Mouse (Mus musculus): Measurements from ENCODE around the gene Gm49366.
"Not testable (repeated sequence)": the region's sequence is repeated elsewhere in the genome, so short reads cannot be mapped to it uniquely, and the experiment has no call there.

DNA sequence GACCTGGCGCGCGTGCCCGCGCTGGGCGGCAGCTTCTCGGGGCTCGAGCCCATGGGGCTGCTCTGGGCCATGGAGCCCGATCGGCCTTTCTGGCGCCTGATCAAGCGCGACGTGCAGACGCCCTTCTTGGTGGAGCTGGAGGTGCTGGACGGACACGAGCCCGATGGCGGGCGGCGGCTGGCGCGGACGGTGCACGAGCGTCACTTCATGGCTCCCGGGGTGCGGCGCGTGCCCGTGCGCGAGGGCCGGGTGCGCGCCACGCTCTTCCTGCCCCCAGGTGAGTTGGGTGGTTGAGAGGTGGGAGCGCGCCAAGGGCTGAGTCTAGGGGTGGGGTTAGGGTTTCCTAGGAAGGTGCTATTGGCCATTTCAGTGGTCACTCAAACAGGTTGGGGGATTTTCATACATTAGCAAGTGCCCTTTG, at the start of gene Gm49366:
- not testable (repeated sequence) for TF ChIP-seq CTCF (IDR thresholded peaks at IDR 0.05); POLR2A (IDR thresholded peaks at IDR 0.05; ENCODE audit: insufficient read depth, low read depth, low read length)
